Mouse (Mus musculus): ENCODE results near the gene Mip. TPM values are rescaled to one million over a fixed set of nuclear protein-coding genes. Genes with fewer than 3 reads are reported as not detected.
"Not testable (repeated sequence)": the region's sequence is repeated elsewhere in the genome, so short reads cannot be mapped to it uniquely, and the experiment has no call there.

The Mip gene
- polyA plus RNA-seq, 1 experiment from 2014 or later = not detected

GRCm38 (mm10) chr10:128271883-128272282, 46.2 kb downstream of the Mip start:
- no peak for DNase-seq
- Histone ChIP-seq H3K9me3 (ENCODE audit: low read length) (no peaks in the 10 kb centered on the region), H3K36me3 (replicated peaks; ENCODE audit: insufficient read depth, low read length) (peaks cover 7% of the 10 kb centered on the region), H3K4me1 (ENCODE audit: insufficient read depth) (peaks cover 16% of the 10 kb centered on the region), H3K9ac (replicated peaks) (peak overlapping the region; percentile 36; the same call in 1 of the 2 replicates), H3K4me2 (ENCODE audit: low read depth, low read length) (peak overlapping the region; percentile 68), H3K4me3 (ENCODE audit: low read depth, low read length) (peak overlapping the region; percentile 83; the same call in 1 of the 2 replicates), H3K27me3 (ENCODE audit: insufficient read depth, low read length) (no peaks in the 10 kb centered on the region), H3K27ac (ENCODE audit: low read depth) (no peak overlapping the region)
- 56% methylated on average over 2 of the region's 2 CpGs for WGBS (ENCODE audit: insufficient replicate concordance)
- TF ChIP-seq CTCF (IDR thresholded peaks at IDR 0.05; ENCODE audit: low read depth) (peak; percentile 57), EP300 (IDR thresholded peaks at IDR 0.05; ENCODE audit: low read depth) (no peak)
- ATAC-seq = no peak

GRCm38 (mm10) chr10:128272819-128273439, 47.3 kb downstream of the Mip start:
- not testable (repeated sequence) for H3K9ac ChIP-seq (replicated peaks); H3K9me3 ChIP-seq (ENCODE audit: low read length); H3K27ac ChIP-seq (ENCODE audit: low read depth); DNase-seq; H3K4me2 ChIP-seq (ENCODE audit: low read depth, low read length); H3K4me3 ChIP-seq (ENCODE audit: low read depth, low read length); ATAC-seq; H3K27me3 ChIP-seq (ENCODE audit: insufficient read depth, low read length)
- Histone ChIP-seq H3K36me3 (replicated peaks; ENCODE audit: insufficient read depth, low read length) (peaks cover 16% of the 10 kb centered on the region), H3K4me1 (ENCODE audit: insufficient read depth) (peaks cover 16% of the 10 kb centered on the region)
- WGBS (ENCODE audit: insufficient replicate concordance) = 95% methylated on average over 4 of the region's 7 CpGs

DNA sequence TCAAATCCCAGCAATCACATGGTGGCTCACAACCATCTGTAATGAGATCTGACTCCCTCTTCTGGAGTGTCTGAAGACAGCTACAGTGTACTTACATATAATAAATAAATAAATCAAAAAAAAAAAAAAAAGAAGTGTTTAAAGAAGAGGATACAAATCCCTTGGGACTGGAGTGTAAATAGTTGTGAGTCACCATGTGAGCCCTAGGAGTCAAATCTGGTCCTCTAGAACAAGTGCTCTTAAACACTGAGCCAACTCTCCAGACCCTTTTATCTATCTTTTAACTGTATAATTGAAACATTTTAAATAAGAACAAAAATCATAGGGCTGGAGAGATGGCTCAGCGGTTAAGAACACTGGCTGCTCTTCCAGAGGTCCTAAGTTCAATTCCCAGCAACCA, 49.7 kb downstream of the Mip start:
- H3K9ac ChIP-seq (replicated peaks); ATAC-seq; H3K4me2 ChIP-seq (ENCODE audit: low read depth, low read length); DNase-seq; H3K9me3 ChIP-seq (ENCODE audit: low read length); H3K27ac ChIP-seq (ENCODE audit: low read depth); H3K4me3 ChIP-seq (ENCODE audit: low read depth, low read length); H3K27me3 ChIP-seq (ENCODE audit: insufficient read depth, low read length): not testable (repeated sequence)
- peaks cover 10% of the 10 kb centered on the region for H3K4me1 ChIP-seq (ENCODE audit: insufficient read depth)
- 93% methylated on average over 1 of the region's 1 CpGs for WGBS (ENCODE audit: insufficient replicate concordance)
- peaks cover 39% of the 10 kb centered on the region for H3K36me3 ChIP-seq (replicated peaks; ENCODE audit: insufficient read depth, low read length)

DNA sequence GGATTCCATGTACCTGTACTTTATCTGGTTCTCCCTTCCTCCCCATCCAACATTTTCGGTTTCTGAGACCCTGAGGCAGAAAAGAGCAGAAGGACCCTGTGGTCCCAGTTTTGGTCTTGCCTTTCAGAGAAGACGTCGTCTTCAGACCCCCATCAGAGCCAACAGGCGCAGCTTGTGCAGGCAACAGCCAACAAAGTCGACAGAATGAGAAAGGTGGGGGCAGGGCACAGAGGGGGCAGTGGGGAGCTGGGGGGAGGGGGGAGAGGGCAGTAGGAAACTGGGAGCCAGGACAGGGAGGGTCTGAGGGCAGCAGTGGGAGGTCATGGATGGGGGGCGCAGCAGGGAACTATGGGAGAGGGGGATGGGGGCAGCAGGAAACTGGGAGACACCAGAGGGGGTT, 52.5 kb downstream of the Mip start:
- Histone ChIP-seq H3K27ac (ENCODE audit: low read depth) (no peak overlapping the region), H3K4me3 (ENCODE audit: low read depth, low read length) (no peak overlapping the region), H3K36me3 (replicated peaks; ENCODE audit: insufficient read depth, low read length) (peaks cover 64% of the 10 kb centered on the region), H3K9me3 (ENCODE audit: low read length) (no peaks in the 10 kb centered on the region), H3K27me3 (ENCODE audit: insufficient read depth, low read length) (no peaks in the 10 kb centered on the region), H3K9ac (replicated peaks) (no peak overlapping the region), H3K4me2 (ENCODE audit: low read depth, low read length) (no peak overlapping the region), H3K4me1 (ENCODE audit: insufficient read depth) (no peaks in the 10 kb centered on the region)
- 73% methylated on average over 6 of the region's 6 CpGs for WGBS (ENCODE audit: insufficient replicate concordance)
- no peak for DNase-seq
- TF ChIP-seq CTCF (IDR thresholded peaks at IDR 0.05; ENCODE audit: low read depth) (no peak), EP300 (IDR thresholded peaks at IDR 0.05; ENCODE audit: low read depth) (no peak)
- no peak for ATAC-seq

GRCm38 (mm10) chr10:128280943-128281342, 55.3 kb downstream of the Mip start:
- no peak overlapping the region for H3K27ac ChIP-seq (ENCODE audit: low read depth)
- 84% methylated on average over 6 of the region's 6 CpGs for WGBS (ENCODE audit: insufficient replicate concordance)
- ATAC-seq = no peak
- H3K36me3 ChIP-seq (replicated peaks; ENCODE audit: insufficient read depth, low read length) = peaks cover 91% of the 10 kb centered on the region
- no peak for TF ChIP-seq EP300 (IDR thresholded peaks at IDR 0.05; ENCODE audit: low read depth)
- no peak for TF ChIP-seq CTCF (IDR thresholded peaks at IDR 0.05; ENCODE audit: low read depth)
- DNase-seq = no peak
- no peaks in the 10 kb centered on the region for H3K27me3 ChIP-seq (ENCODE audit: insufficient read depth, low read length)
- H3K9me3 ChIP-seq (ENCODE audit: low read length) = no peaks in the 10 kb centered on the region
- no peak overlapping the region for H3K4me3 ChIP-seq (ENCODE audit: low read depth, low read length)
- no peak overlapping the region for H3K9ac ChIP-seq (replicated peaks)
- H3K4me1 ChIP-seq (ENCODE audit: insufficient read depth) = no peaks in the 10 kb centered on the region
- H3K4me2 ChIP-seq (ENCODE audit: low read depth, low read length) = no peak overlapping the region

Other genes with a start within 250 kb of the Mip start
- gene Hsd17b6, start 218.2 kb upstream of the Mip start, polyA plus RNA-seq (2015; fragmentation: Nextera tagmentation; extraction: Ambion mirVana) = 29.5 and 32.4 TPM in 2 replicates
- 26.2 and 29.1 TPM in 2 replicates for gene Prim1, start 210.7 kb upstream of the Mip start, polyA plus RNA-seq (2015; fragmentation: Nextera tagmentation; extraction: Ambion mirVana)
- gene Naca, start 190.3 kb upstream of the Mip start, polyA plus RNA-seq (2015; fragmentation: Nextera tagmentation; extraction: Ambion mirVana) = 384 and 394 TPM in 2 replicates
- gene Ptges3, start 166.9 kb upstream of the Mip start, polyA plus RNA-seq (2015; fragmentation: Nextera tagmentation; extraction: Ambion mirVana) = 193 and 194 TPM in 2 replicates
- gene Atp5b, start 142.6 kb upstream of the Mip start, polyA plus RNA-seq (2015; fragmentation: Nextera tagmentation; extraction: Ambion mirVana) = 1,808 and 1,865 TPM in 2 replicates
- 4.3 and 5.4 TPM in 2 replicates for gene Baz2a, start 134.3 kb upstream of the Mip start, polyA plus RNA-seq (2015; fragmentation: Nextera tagmentation; extraction: Ambion mirVana)
- gene Rbms2, start 45.5 kb upstream of the Mip start, polyA plus RNA-seq (2015; fragmentation: Nextera tagmentation; extraction: Ambion mirVana) = 4.5 TPM in 2 replicates
- gene Gls2, start 31.4 kb upstream of the Mip start, polyA plus RNA-seq (2015; fragmentation: Nextera tagmentation; extraction: Ambion mirVana) = 48.8 and 67.3 TPM in 2 replicates
- gene Spryd4, start 14.0 kb upstream of the Mip start, polyA plus RNA-seq (2015; fragmentation: Nextera tagmentation; extraction: Ambion mirVana) = 54.0 and 61.1 TPM in 2 replicates
- gene Timeless, start 6.2 kb downstream of the Mip start, polyA plus RNA-seq (2015; fragmentation: Nextera tagmentation; extraction: Ambion mirVana) = 15.1 and 18.5 TPM in 2 replicates
- gene Apon, start 28.3 kb downstream of the Mip start, polyA plus RNA-seq (2015; fragmentation: Nextera tagmentation; extraction: Ambion mirVana) = 41.8 and 42.4 TPM in 2 replicates
- 1,289 and 1,338 TPM in 2 replicates for gene Apof, start 42.8 kb downstream of the Mip start, polyA plus RNA-seq (2015; fragmentation: Nextera tagmentation; extraction: Ambion mirVana)
- gene Stat2, start 44.7 kb downstream of the Mip start, polyA plus RNA-seq (2015; fragmentation: Nextera tagmentation; extraction: Ambion mirVana) = 11.3 and 12.1 TPM in 2 replicates
- not detected in 2 replicates for gene Il23a, start 72.9 kb downstream of the Mip start, polyA plus RNA-seq (2015; fragmentation: Nextera tagmentation; extraction: Ambion mirVana)
- gene Pan2, start 77.5 kb downstream of the Mip start, polyA plus RNA-seq (2015; fragmentation: Nextera tagmentation; extraction: Ambion mirVana) = 9.2 and 10.2 TPM in 2 replicates
- gene Cnpy2, start 96.6 kb downstream of the Mip start, polyA plus RNA-seq (2015; fragmentation: Nextera tagmentation; extraction: Ambion mirVana) = 110 and 121 TPM in 2 replicates
- 45.3 and 51.4 TPM in 2 replicates for gene Cs, start 111.9 kb downstream of the Mip start, polyA plus RNA-seq (2015; fragmentation: Nextera tagmentation; extraction: Ambion mirVana)
- gene Coq10a, start 143.2 kb downstream of the Mip start, polyA plus RNA-seq (2015; fragmentation: Nextera tagmentation; extraction: Ambion mirVana) = 8.5 and 11.2 TPM in 2 replicates
- 2.0 and 2.7 TPM in 2 replicates for gene Ankrd52, start 151.3 kb downstream of the Mip start, polyA plus RNA-seq (2015; fragmentation: Nextera tagmentation; extraction: Ambion mirVana)
- 59.0 and 64.1 TPM in 2 replicates for gene Slc39a5, start 175.4 kb downstream of the Mip start, polyA plus RNA-seq (2015; fragmentation: Nextera tagmentation; extraction: Ambion mirVana)
- 33.7 and 33.8 TPM in 2 replicates for gene Nabp2, start 185.7 kb downstream of the Mip start, polyA plus RNA-seq (2015; fragmentation: Nextera tagmentation; extraction: Ambion mirVana)
- gene Rnf41, start 185.8 kb downstream of the Mip start, polyA plus RNA-seq (2015; fragmentation: Nextera tagmentation; extraction: Ambion mirVana) = 7.2 and 7.3 TPM in 2 replicates
- 13.4 and 14.7 TPM in 2 replicates for gene Smarcc2, start 233.4 kb downstream of the Mip start, polyA plus RNA-seq (2015; fragmentation: Nextera tagmentation; extraction: Ambion mirVana)